Mouse (Mus musculus) kidney, postnatal 14 days (tissue): ENCODE results near the gene Strada.

ENCODE experiments used
- DNase-seq: peaks from one replicate; pipeline ENCODE4 v3.0.0; 2022; ENCODE audit warnings: mixed read lengths

Strada gene

DNA sequence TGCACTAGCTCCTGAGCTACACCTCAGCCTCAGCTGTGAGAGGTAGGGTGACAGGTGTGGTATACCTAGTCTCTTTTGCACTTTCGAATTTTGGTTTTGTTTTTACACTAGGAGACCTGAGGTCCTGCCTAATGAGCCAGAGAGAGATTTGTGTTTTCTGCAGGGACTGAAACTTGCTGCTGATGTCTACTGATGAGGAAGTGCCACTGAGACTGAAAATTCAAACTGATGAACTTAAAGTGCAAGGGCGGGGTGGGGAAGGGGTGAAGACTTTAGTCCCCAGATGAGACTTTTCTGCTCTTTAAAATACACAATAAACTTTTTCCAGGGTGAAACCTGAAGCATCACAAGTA, 21.5 kb downstream of the Strada start:
- no peak for DNase-seq

DNA sequence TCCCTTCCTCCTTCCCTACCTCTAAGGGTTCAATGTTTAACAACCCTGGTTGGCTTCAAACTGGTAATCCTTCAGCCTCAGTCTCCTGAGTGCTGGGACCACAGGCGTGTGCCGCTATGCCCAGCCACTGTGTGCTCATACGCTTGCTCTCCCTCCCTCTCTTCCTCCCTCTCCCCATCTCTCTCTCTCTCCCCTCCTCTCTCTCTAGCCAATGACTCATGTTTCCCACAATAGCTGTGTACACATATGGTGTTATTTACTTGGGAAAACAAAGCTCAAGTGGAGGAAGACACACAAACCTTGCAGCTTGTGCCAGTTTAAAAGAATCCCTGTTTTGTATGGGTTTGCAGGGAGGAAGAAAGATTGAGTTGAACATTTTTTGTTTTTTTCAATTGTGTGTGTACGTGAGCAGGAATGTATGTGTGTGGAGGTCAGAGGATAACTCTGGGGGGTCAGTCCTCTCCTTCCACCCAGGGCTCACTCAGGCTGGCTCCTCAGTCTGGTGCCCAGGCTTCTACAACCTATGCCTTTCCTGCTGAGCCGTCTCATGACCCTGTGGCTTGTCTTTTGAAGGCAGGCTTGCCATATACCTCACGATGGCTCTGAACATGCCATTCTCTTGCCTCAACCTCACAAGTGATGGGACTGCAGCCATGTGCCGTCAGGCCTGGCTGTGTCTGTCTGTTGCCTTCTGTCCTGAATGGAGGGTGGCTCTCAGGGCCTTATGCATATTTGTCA, 22.1 kb downstream of the Strada start:
- no peak for DNase-seq

DNA sequence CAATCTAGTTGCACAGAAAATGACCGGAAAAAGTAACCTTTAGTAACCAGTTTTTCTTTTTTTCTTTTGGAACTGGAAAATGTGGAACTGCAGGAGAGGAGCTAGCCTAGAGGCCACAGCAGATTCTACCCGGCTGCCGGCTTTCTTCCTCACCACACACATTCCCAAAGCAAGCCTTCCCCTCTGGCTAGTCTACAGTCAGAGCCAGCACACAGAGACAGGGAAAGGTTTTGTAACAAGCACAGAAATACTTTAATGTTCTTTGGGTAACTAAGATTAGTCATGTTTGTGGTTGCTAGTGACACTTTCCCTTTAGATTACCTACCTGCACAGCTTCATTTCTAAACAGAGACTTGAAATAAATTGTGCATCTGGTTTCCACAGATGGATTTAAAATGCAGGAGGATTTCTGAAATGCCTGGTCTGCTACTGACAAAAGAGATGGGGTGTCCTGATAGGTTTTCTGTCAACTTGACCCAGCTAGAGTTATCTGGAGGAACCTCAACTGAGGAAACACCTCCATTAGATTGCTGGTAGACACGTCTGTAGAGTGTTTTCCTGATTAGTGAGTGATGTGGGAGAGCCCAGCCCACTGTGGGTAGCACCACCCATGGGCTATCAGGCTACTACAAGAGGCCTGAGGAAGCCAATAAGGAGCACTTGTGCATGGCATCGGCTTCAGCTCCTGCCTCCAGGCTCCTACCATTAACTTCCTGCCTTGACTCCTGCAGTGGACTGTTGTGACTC, 23.8 kb downstream of the Strada start:
- DNase-seq = no peak

DNA sequence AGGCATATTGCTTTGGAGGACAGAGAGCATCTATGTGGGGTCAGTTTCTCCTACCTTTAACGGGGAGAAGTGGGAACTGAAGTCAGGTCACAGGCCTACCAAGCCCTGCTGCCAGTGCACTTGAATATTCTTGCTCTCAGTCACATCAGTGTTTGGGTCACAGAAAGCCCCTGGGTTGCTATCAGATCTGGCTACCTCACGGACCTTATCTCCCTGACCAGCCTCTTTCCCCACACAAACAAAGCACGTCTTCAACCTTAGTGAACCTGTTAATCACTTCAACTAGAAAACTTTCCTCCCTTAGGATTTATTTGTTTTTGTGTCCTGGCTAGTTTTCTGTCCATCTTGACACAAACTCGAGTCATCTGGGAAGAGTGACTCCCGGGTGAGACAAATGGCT, 25.6 kb downstream of the Strada start:
- DNase-seq = no peak

DNA sequence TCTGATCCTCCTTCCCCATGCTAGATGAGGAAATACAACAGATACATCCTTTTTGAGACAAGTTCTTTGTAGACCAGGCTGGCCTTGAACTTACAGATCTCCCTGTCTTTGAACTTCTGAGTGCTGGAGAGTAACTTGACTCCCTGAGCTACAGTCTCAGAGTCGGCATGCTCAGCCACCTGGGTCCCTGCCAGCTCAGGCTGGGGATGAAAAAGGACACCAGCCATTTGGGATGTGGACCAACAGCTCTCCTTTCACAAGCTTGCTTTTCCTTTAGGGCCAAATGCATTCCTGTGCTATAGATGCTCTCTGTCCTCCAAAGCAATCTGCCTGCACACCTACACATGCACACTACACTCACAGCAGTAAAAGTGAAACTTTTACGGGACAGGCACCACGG, 26.9 kb downstream of the Strada start:
- DNase-seq = no peak

DNA sequence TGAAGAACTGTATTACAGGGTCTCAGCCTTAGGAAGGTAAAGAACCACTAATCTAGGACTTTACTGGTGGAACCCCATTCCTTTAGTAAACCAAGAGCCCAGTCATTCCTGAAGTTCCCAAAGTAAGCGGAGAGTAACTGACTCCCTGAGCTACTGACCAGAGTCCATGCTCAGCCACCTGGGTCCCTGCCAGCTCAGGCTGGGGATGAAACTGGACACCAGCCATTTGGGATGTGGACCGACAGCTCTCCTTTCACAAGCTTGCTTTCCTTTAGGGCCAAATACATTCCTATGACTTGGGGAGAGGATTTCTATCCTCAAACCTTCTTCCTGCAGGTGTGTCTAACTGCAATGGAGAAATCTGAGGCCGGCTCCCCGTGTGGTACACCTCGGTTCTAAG, 27.6 kb downstream of the Strada start:
- DNase-seq = peak; percentile 71

DNA sequence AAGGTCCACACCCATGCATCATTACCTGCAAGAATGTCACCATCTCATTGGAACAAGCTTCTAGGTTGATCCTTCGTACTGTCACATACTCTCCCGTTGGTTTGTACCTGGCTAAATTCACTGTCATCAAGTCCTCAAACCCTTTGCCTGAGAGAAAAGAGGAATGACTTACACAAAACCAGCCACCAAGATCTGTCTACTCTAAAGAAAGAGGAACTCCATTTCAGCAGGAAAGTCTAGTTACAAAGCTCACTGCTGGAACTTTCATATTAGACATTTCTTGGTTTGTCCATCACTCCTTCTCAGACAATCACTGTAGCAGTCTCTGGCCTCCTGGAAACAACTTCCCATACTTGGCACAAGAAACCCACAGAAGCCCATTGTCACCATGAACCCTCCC, 28.7 kb downstream of the Strada start:
- no peak for DNase-seq

DNA sequence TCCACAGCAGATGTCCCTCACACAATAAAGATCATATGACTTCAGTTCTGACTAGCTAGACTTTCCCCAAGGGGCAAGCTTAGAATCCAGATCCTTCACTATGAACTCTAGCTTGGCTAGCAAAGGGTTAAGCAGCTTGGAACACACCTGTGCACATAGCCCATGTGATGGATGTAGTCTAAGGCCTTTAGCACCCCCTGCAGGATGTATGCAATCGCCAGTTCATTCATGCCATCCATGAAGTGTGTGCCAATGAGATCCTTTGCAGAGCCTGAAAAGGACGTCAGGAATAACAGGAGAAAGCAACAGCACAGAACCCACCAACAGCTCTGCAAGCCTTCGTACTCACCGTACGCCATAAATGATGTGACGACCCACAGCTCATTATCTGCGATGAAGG, 31.2 kb downstream of the Strada start:
- no peak for DNase-seq

DNA sequence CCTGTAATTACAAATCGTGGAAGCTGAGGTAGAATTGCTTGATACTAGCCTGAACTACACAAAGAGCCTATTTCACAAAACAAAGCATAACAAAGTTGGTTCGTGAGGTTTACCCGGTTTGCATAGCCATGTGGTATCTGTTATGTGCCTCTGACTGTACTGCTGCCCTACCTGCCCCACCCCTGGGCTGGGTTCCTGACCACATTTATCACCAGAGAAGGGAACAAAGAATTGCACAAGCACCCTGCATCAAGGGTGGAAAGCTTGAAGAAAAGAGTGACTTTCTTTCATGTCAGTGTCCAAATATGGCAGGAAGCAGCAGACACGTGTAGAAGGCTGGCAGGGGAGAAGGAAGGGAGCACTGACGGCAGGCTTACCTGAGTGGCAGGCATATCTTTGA, 34.5 kb downstream of the Strada start:
- DNase-seq = no peak

DNA sequence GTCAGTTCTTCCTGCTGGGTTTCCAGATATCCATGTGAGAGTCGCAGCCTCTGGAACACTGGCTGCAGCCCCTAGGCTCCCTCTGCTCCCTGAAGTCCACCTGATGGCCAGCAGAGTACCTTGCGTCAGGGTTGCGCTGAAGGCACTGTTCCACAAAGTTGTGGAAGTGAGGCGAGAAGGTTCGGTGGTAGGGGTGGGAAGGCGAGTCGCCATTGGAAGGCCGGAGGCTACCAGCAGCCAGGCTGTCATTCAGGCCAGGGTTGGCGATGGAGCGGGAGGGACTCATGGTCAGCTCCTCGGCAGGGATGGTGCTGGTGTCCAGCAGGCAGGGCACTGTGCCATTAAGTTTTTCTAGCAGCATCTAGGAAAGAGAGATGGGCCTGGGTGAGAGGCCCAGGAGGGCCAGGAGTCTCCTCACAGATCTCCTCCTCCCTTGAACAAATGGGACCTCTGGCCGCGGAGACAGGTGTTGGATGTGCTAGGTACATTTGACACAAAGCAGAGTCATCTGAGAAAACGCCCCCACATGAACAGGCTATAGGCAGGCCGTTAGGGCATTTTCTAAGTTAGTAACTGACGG, 37.3 kb downstream of the Strada start:
- no peak for DNase-seq

DNA sequence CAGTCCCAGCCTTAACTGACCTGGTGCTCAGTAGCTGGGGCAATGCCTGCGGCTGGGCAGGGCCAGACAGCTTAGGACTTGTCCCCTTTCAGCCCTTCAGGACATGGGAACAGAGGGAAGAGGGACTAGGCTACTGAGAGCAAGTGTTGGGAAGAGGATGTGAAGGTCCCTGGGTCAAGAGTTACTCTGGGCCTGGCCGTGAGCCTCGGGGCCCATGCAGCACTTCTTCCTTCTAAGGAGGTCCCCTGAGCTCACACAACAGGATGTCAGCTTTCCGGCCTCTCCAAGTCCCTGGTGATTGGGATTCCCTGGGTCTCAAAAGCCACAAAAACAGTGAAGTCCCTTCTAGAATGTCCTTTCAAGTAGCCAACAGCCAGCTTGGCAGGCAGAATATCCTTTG, 38.4 kb downstream of the Strada start:
- peak; percentile 61 for DNase-seq

DNA sequence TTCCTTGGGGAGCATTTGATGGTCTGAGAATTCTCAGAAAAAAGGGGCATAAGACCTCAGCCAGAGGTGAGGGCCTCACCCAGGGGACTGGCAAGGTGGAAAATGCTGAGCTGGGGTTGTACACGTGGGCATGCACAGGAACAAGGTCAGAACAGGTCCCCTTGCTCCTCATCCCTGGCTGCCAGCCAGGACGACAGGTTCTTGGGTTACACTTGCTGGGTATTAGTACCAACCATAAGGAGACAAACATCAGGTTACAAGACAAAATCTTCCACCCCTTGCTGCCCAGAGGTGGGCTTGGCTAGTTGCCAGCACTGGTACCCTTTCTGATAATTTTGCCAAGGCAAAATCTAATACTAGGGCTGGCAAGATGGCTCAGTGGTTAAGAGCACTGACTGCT, 39.7 kb downstream of the Strada start:
- no peak for DNase-seq

DNA sequence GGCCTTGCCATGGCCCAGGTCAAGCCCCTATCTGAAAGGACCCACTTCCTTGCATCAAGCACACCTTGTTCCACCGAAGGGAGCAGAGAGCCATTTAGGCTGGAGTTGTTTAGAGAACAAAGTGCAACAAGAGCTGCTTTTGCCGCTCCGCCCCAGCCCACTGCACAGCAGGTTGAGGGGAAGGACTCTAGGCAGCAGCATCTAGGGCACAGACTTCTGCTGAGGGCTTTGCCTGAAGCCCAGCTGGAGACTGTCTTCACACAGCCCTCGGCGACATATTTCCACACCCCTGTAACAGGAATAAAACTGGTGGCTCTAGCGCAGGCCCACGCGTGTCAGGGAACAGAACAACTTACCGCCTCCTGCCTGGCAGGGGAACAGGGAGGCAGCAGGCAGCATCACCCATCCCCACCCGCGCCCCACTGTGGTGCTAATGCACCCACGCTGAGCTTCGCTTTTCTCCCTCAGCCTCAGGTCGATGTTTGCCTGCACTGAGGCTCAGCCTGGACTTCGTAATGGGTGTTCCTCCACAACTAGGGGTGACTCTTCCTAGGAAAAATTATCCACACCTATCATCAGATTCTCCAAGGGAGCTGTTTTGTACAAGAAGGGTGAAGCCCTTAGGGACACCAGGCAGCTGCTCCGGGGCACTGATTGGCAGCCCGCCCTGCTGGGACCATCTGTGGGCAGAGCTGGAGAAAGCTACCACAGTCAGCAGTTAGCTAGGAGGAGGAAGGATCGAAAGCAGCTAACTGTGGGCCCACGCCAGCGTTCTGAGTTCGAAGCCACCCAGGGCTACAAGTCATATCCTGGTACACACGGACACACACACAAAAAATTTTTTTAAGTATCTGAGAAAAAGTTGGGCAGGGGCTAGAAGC, 40.9 kb downstream of the Strada start, which contains the start of the genes Gm10840 and Limd2:
Gene Gm10840 (plus strand): TSS at position 10 of the 881 bp plus-strand sequence.
Gene Limd2 (minus strand): TSS at position 20 of the 881 bp plus-strand sequence.
- DNase-seq = peak; percentile 43

DNA sequence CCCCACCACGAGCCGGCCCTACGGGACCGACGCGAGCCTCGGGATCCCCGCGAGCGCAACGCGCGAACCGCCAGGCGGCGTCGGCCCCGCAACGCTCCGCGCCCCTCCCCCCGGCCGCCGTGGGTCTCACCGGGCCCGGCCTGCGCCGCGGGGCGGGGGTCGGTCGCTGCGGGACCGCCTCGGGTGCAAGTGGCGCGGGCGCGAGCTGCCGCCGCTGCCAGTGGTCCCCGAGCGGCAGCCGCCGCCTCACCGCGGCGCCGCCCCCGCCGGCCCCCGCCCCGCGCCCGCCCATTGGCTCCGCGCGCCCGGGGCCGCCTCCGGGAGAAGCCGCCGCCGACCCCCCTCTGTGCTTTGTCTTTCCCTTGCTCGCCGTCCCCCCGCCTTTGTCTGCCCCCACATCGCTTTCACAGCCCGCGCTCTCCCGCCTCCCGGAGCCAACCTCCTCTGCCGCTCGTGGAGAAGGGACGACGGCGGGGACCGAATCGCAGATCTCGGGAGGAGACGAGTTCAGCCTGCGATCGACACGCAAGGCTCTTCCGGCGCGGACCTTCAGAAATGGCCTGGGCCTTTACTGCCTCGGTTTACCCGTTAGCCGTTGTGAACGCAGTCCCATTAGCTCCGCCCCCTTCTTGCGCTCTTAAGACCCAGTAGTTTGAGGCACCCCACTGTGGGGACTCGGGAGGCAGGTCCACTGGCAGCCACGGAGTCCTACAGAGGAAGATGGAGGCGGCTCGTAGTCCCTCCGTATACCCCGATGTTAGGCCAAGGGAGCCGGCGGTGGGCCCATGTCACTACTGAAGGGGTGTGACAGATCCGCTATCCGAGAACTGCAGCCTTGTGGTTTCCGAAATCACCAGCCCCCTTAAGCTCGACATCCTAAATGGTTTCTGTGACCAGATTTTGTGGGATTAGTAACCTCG, 41.8 kb downstream of the Strada start:
- DNase-seq = peak; percentile 87

DNA sequence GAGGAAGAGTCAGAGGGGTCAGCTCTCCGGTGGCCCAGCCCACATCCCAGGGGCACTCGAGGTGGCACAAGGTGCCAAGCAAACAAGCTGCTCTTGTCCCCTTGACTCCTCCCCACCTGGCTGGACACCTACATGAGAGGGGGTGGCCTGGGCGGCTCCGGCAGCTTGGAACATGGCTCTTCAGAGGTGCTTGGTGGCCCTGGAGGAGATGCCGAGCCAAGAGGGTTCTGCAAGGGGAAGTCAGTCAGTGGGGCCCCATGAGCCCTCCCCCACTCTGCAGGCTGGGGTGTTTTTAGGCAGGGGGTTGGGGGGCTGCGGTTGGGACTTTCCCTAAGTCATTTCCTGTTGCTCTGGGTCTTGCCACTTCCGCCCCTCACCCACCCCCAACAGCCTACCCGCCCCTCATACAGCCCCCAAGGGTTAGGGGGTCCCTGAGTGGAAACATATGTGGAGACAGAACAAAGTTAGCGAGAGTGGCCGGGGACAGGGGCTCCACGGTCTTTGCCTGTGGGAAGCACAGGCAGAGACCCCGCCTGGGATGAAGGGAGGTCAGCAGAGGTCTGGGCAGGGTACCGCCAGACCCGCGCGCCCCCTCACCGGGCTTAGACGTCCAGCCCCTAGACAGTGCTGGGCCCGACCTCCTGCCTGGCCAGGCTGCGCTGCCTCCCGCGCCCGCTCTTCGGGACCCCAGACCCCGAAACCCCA, 42.6 kb downstream of the Strada start:
- peak; percentile 51 for DNase-seq

DNA sequence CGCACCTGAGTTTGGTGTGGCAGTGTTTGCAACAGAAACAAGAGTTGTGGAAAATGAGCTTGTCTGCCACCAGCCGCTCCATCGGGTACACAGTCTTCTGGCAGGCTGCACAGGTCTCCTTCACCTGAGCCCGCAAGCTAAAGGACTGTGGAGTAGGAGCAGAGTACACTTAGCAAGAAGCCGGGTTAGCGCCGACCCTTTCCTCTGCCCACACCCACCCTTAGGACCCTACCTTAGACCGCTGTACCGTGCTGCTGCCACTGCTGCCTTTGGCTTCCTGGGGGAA, 43.1 kb downstream of the Strada start:
- no peak for DNase-seq

DNA sequence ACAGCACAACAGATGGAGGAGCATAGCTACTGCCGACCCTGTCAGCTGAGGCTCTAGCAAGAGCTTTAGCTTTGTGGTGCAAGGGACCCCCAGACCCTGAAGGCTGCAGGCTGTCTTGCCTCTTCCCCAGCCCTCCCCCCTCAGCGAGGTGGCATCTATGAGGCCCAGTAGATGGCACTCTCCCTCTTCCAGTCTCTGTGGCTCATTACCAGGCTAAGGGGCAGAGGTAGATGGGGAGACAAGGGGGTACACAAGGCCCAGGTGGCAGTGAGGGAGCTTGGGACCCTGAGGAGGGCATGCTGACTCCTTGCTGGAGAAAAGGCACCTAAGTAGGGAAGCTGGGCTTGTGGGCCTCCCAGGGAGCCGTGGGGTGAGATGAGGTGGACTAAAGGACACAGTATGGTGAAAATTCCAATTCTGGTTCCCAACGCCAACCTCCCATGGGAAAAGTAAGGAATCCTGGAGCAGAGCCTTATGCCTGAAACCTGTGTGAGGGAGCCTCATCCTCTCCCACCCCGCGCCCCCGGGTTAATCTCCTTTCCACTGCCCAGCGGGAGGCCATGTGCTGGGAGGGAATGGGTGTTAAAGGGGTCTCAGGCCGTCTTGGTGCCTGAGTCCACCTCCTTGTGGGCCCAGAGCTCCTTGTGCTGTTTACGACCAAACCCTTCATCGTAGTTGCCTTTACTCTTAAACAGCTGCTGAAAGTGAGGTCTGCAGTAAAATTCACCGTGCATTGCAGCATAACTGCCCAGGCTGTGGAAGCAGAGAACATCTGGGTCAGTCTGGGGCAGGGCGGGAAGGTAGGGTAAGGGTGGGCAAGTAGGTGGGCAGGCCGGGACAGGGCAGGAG, 43.7 kb downstream of the Strada start:
- DNase-seq = peak; percentile 31

DNA sequence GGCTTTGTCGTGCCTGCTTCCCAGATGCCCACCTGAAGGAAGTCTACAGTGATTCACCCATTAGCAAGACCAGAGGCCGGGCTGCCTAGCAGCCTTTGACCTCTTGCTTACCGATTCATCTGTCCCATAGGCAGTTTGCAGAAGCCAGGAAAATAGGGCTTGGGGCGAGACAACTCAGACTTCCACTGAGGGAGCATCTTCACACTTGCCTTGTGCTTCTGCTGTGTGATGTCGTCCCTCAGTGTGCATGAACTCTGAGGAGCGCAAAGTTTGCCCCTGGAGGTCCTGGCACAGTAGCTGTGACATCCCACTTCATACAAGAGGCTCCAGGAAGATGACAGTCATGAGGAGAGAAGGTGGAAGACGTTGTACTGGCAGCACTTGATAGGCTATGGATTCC, 44.8 kb downstream of the Strada start:
- no peak for DNase-seq

DNA sequence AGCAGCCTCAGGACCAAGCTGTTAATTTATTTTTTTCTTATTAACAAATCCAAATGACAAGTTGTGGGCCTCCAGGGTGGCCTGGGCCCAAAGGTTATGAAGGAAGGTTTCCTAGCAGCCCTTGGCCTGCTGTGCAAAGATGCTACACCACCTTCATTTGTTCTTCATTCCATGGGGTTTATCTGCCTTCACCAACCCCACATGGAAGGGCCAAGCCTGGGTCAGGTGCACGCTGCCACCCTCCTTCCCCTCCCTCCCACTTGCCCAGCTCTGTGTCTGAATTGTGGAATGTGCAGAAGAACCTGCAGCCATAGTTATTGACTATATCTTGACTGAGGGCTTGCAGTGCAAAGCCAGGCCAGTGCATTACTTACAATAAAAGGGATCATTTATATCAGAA, 45.7 kb downstream of the Strada start:
- no peak for DNase-seq

DNA sequence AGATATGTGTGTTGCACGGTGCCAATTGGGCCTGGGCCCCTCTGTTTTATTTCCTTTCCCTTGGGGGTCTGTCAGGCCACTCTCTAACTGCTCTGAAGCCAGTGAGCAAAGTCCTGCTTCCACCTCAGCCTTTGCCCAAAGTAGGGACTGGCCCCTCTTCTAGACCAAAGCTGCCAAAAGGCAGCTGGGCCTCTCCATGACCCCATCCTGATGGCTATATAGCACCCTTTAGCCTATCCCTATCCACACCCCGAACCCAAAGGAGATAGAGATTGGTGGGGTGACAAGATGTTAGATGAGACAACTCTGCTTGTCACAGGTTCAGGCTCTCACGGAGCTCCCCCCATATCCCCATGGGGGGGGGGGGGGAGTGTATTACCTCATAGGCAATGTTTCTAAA, 46.2 kb downstream of the Strada start:
- DNase-seq = no peak

DNA sequence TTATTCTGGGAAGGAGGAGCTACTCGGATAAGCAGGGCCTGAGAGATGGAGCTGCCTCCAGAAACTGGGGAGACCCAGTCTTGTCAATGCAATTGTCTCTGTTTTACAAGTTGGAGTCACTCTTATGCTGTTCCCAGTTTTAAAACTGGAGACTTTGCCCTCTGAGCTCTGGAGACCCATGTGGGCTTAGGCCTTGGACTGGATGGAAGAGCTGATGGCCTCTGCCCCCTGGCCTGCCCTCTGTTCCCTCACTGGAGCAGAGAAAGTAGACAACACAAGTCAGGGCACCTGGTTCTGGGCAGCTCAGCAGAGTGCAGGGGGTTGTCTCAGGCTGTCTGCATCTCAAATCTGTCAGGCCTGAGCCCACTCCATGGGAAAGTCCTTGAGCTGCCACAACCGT, 47.2 kb downstream of the Strada start:
- DNase-seq = peak; percentile 23
